Mouse (Mus musculus): ENCODE measurements around the gene Bnc2.

- TF ChIP-seq POLR2A (IDR thresholded peaks at IDR 0.05; ENCODE audit: insufficient read length, low read depth) (no peak), USF1 (IDR thresholded peaks at IDR 0.05; ENCODE audit: low read depth) (no peak), MYOG (IDR thresholded peaks at IDR 0.05; ENCODE audit: control insufficient read depth in 1 of 3, insufficient read depth in 1 of 3, insufficient read length in 2 of 3, low read depth in 2 of 3) (no peak), E2F4 (IDR thresholded peaks at IDR 0.05; ENCODE audit: insufficient read depth) (no peak), POLR2AphosphoS2 (IDR thresholded peaks at IDR 0.05; ENCODE audit: insufficient read length, low read depth) (no peak), TCF12 (IDR thresholded peaks at IDR 0.05; ENCODE audit: insufficient read depth, poor library complexity, severe bottlenecking) (no peak), MYOD1 (IDR thresholded peaks at IDR 0.05; ENCODE audit: control insufficient read depth in 1 of 3, insufficient read length in 2 of 3, low read depth in 2 of 3) (peak in 2 of 3 experiments; percentile 6 to 35)
Measured at GRCm38 (mm10) chr4:84454493-84454892, 220.6 kb downstream of the Bnc2 start.
